Mouse (Mus musculus) embryonic facial prominence, embryonic 13.5 days (tissue): ENCODE data around the gene Txn2. TPM values are rescaled to one million over a fixed set of nuclear protein-coding genes. Genes with fewer than 3 reads are reported as not detected.
"Not testable (repeated sequence)": the region's sequence is repeated elsewhere in the genome, so short reads cannot be mapped to it uniquely, and the experiment has no call there.

Experiments
- ATAC-seq: fragments of 200-750 bp; cut with Nextera tagmentation; 2 replicates; pipeline ENCODE4 v1.8.0; 2017; ENCODE audit warnings: low read depth; ENCODE audit not compliant: insufficient number of reproducible peaks, insufficient read depth, low FRiP score, low TSS enrichment
- H3K27ac ChIP-seq: fragments of 300-500 bp; sonication (generic); 2 replicates; pipeline ENCODE4 v1.5.1; 2015; ENCODE audit warnings: moderate library complexity, mild to moderate bottlenecking, inconsistent platforms
- H3K27me3 ChIP-seq: fragments of 300-500 bp; sonication (generic); 2 replicates; pipeline ENCODE4 v1.6.1; 2015; ENCODE audit warnings: mild to moderate bottlenecking, inconsistent platforms
- H3K36me3 ChIP-seq: fragments of 300-500 bp; sonication (generic); 2 replicates; pipeline ENCODE4 v1.6.1; 2015; ENCODE audit warnings: mild to moderate bottlenecking, inconsistent platforms
- H3K4me1 ChIP-seq: fragments of 300-500 bp; sonication (generic); 2 replicates; pipeline ENCODE4 v1.6.1; 2015; ENCODE audit warnings: inconsistent platforms
- H3K4me2 ChIP-seq: fragments of 300-500 bp; sonication (generic); 2 replicates; pipeline ENCODE4 v1.6.1; 2015; ENCODE audit warnings: moderate library complexity, mild to moderate bottlenecking, inconsistent platforms
- H3K4me3 ChIP-seq: fragments of 300-500 bp; sonication (generic); 2 replicates; pipeline ENCODE4 v1.5.1; 2015; ENCODE audit warnings: mild to moderate bottlenecking, inconsistent platforms
- H3K9ac ChIP-seq: fragments of 300-500 bp; sonication (generic); 2 replicates; pipeline ENCODE4 v1.6.1; 2015; ENCODE audit warnings: mild to moderate bottlenecking, inconsistent platforms
- H3K9me3 ChIP-seq: fragments of 300-500 bp; sonication (generic); 2 replicates; pipeline ENCODE4 v1.6.1; 2016; ENCODE audit warnings: inconsistent platforms
- WGBS: fragments of 180-500 bp; shearing (Covaris S2); methylation state at CpG from one replicate; pipeline ENCODE4 v1.1.7; 2015; ENCODE audit warnings: mixed read lengths; 5-methylcytosine and 5-hydroxymethylcytosine counted together
- polyA plus RNA-seq: library from polyadenylated mRNA; unstranded; fragments of >200 nt; fragmentation: Nextera tagmentation; extraction: Ambion mirVana; gene quantifications from 2 replicates; pipeline ENCODE4 v1.2.1, GENCODE M21; 2015

The Txn2 gene
- polyA plus RNA-seq, 1 experiment from 2014 or later = 236 TPM

DNA sequence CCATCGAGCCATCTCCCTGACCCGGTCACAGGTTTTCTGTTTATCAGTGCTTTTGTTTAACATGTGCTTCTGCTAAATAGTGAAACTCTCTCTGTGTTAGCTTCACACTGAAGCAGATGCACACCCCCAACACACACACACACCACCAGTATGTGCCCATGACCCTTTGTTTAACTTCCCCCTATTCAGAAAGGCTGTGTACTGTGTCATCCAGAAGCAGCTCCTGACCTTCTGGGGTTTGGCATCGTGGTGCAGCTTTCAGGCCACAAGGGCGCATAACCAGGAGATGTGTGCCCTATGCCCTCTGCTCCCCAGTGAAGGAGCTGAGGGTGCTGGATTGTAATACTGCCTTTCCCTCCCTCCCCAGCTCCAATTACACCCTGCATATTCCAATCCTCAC, 54.5 kb downstream of the Txn2 start:
- Histone ChIP-seq H3K9ac (no peak overlapping the region), H3K27me3 (no peaks in the 10 kb centered on the region), H3K36me3 (no peaks in the 10 kb centered on the region), H3K4me1 (no peaks in the 10 kb centered on the region), H3K9me3 (no peaks in the 10 kb centered on the region), H3K4me2 (no peak overlapping the region), H3K27ac (no peak overlapping the region), H3K4me3 (no peak overlapping the region)
- WGBS = 67% methylated on average over 4 of the region's 4 CpGs
- ATAC-seq = no peak

GRCm38 (mm10) chr15:77873564-77873963, 55.2 kb downstream of the Txn2 start:
- ATAC-seq = no peak
- 74% methylated on average over 2 of the region's 2 CpGs for WGBS
- Histone ChIP-seq H3K27ac (no peak overlapping the region), H3K27me3 (no peaks in the 10 kb centered on the region), H3K4me3 (no peak overlapping the region), H3K4me1 (no peaks in the 10 kb centered on the region), H3K36me3 (no peaks in the 10 kb centered on the region), H3K4me2 (no peak overlapping the region), H3K9ac (no peak overlapping the region), H3K9me3 (no peaks in the 10 kb centered on the region)

DNA sequence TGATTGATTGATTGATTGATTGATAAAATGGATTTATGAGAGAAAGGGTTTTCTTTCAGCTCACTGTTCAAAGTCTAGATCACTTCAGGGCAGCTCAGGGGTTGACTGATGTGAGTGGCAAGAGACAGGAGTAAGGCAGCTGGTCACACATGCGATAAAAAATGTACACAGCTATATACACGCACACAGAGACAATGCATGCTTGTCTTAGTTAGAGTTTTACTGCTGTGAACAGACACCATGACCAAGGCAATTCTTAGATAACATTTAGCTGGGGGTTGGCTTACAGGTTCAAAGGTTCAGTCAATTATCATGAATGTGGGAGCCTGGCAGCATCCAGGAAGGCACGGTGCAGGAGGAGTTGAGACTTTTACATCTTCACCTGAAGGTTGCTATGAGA, 55.8 kb downstream of the Txn2 start:
- Histone ChIP-seq H3K9me3 (no peaks in the 10 kb centered on the region), H3K27me3 (no peaks in the 10 kb centered on the region), H3K4me1 (no peaks in the 10 kb centered on the region), H3K27ac (no peak overlapping the region), H3K4me2 (no peak overlapping the region), H3K9ac (no peak overlapping the region), H3K36me3 (no peaks in the 10 kb centered on the region), H3K4me3 (no peak overlapping the region)
- 80% methylated on average over 3 of the region's 3 CpGs for WGBS
- ATAC-seq = no peak

DNA sequence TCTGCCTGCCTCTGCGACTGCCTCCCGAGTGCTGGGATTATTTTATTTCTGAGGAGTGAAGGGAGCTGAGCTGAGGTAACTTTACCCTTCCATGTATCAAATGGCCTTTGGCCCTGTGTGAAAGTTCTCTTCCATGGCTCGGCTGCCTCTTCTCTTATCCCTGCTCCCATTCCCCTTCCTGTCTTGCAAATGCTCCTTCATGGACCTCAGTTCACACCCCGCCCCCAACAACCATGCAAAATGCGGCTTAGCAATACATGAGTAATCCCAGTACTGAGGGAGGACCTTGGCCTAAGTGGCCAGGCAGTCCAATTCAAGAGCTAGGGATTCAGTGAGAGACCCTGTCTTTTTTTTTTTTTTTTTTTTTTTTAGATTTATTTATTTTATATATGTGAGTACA, 60.5 kb downstream of the Txn2 start:
- H3K9ac ChIP-seq = no peak overlapping the region
- no peaks in the 10 kb centered on the region for H3K4me1 ChIP-seq
- H3K27ac ChIP-seq = no peak overlapping the region
- 86% methylated on average over 5 of the region's 5 CpGs for WGBS
- no peaks in the 10 kb centered on the region for H3K9me3 ChIP-seq
- H3K4me3 ChIP-seq = no peak overlapping the region
- no peaks in the 10 kb centered on the region for H3K36me3 ChIP-seq
- no peaks in the 10 kb centered on the region for H3K27me3 ChIP-seq
- H3K4me2 ChIP-seq = no peak overlapping the region
- no peak for ATAC-seq

- 80% methylated on average over 8 of the region's 10 CpGs for WGBS
- ATAC-seq, H3K27ac ChIP-seq: not testable (repeated sequence)
Measured at GRCm38 (mm10) chr15:77867231-77867968, 61.4 kb downstream of the Txn2 start.

DNA sequence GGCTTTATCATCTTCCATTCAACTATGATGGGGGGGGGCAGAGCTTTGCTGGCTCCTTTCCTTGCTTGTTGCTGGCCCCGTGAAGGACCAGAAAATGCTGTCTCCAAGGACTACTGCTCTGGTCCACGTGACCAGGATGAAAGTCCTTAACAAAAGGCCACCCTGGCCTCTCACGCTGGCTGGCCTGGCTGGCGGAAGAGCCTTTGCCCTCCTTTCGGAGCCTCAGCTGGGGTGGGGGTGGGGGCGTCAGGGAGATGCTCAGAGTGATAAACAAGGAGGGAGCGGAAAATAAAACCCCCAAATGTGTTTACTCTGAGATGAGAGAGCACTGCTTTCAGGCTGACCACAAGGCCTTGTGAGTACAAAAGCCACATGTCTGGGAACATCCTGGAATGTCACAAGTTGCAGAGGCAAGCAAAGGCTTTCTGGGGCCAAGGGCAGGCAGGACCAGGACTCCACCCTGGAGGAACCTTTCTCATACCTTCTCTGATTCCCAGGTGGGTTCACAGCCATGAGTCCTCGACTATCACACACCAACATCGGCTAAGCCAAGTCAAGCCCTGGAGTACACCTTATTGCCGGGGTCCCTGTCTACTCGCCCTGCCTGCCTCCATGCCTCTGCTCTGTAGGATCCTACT, 62.1 kb downstream of the Txn2 start:
- no peak overlapping the region for H3K27ac ChIP-seq
- no peak for ATAC-seq
- WGBS = 54% methylated on average over 11 of the region's 11 CpGs
- no peaks in the 10 kb centered on the region for H3K36me3 ChIP-seq
- no peaks in the 10 kb centered on the region for H3K4me1 ChIP-seq
- H3K27me3 ChIP-seq = no peaks in the 10 kb centered on the region
- no peaks in the 10 kb centered on the region for H3K9me3 ChIP-seq
- no peak overlapping the region for H3K4me2 ChIP-seq
- no peak overlapping the region for H3K9ac ChIP-seq
- H3K4me3 ChIP-seq = no peak overlapping the region

More at GRCm38 (mm10) chr15:77867231-77867968, 61.4 kb downstream of the Txn2 start:
- not testable (repeated sequence) for H3K27me3 ChIP-seq, H3K4me2 ChIP-seq, H3K36me3 ChIP-seq, H3K9me3 ChIP-seq, H3K4me3 ChIP-seq, H3K9ac ChIP-seq, H3K4me1 ChIP-seq

Other genes with a start within 250 kb of the Txn2 start
- not detected in 2 replicates for gene Apol7e, start 230.1 kb downstream of the Txn2 start, polyA plus RNA-seq
- gene Apol9b, start 200.0 kb downstream of the Txn2 start, polyA plus RNA-seq = not detected in 2 replicates
- 0.22 and 0.32 TPM in 2 replicates for gene Apol8, start 172.0 kb downstream of the Txn2 start, polyA plus RNA-seq
- gene Myh9, start 86.8 kb downstream of the Txn2 start, polyA plus RNA-seq = 36.2 and 41.0 TPM in 2 replicates
- gene Foxred2, start 27.7 kb upstream of the Txn2 start, polyA plus RNA-seq = 7.7 and 7.9 TPM in 2 replicates
- 196 and 204 TPM in 2 replicates for gene Eif3d, start 41.8 kb upstream of the Txn2 start, polyA plus RNA-seq
- 0.04 and 0.14 TPM in 2 replicates for gene Cacng2, start 191.0 kb upstream of the Txn2 start, polyA plus RNA-seq
- 83.5 and 94.3 TPM in 2 replicates for gene Ift27, start 245.1 kb upstream of the Txn2 start, polyA plus RNA-seq